Mouse (Mus musculus) T-helper 1 cell (primary cell): ENCODE measurements around the gene Wbp1.

Experiments
- in situ Hi-C: fragments of 300-600 bp; cut with MboI, MseI; formaldehyde crosslinking; loops from one replicate; pipeline ENCODE4 v1.15.1; 2025; ENCODE audit warnings: high pct_unique_total_duplicates

The Wbp1 gene

DNA sequence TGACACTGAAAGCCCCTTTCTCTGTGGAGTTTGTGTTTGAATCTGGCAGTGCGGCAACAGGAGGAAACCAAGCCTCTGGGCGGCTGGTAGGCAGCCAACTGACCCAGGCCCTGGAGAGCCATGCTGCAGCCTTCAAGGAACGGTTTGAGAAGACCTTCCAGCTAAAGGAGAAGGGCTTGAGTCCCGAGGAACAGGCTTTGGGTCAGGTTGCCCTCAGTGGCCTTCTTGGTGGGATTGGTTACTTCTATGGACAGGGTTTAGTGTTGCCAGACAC, 4.3 kb downstream of the Wbp1 start:
- in situ Hi-C loops: no loop called here

DNA sequence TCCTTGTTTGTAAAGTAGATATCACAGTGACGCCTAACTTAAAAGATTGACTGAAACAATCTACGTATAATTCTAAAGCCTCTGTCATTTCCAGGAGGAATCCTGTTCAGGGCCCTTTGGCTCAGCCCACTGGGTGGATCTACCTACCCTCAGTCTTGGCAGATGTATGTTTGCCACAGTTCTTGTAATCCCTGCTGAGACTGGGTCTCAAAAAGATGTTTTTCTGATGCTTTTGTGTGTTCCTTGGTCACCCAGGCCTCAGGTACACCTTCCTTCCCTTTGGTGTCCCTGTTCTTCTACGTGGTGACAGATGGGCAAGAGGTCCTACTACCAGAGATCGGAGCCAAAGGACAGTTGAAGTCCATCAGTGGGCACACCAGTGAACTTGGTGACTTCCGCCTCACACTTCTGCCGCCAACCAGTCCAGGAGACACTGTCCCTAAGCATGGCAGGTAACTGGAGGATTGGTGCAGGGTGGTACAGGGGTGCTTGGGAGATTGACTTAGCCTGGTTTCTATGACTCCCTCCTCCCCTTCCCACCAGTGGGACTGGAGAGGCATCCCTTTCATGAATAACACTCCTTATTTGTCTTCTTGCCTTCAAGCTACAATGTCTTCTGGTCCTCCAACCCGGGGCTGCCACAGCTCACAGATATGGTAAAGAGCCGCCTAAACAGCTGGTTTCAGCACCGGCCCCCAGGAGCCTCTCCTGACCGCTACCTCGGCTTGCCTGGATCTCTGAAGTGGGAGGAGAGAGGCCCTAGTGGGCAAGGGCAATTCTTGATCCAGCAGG, 4.8 kb downstream of the Wbp1 start:
- in situ Hi-C loops: no loop called here

GRCm38 (mm10) chr6:83115682-83116372, 5.5 kb downstream of the Wbp1 start:
- in situ Hi-C loops: no loop called here

- in situ Hi-C loops: no loop called here
These were observed 6.2 kb downstream of the Wbp1 start, which contains the start of gene Mogs for GRCm38 (mm10) chr6:83115011-83115671. Gene Mogs, plus strand, starts transcription at chr6:83115496.

DNA sequence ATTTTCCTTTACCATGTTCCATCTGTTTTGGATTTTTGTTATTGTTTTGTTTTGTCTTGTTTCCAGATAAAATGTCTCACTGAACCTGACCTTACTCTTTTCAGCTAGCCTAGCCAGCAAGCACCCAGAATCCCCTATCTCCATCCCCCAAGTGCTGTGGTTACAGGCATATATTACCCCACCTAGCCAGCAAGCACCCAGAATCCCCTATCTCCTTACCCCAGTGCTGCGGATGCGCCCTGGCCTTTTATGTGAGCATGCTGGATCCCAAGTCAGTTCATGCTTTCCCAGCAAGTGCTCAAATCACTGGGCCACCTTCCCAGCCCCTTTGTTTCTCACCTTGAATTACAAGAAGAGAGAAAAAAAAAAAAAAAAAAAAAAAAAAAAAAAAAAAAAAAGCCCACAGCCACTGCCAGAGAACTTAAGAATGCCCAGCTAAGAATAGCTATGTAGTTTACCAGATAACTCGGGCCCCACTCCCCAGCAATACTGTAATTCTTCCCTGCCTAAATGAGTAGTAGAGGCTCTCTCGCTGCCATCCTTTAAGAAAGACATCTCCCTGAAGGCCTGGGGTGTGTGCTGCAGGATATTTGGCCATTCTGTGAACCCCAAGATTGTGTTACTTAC, 9.7 kb downstream of the Wbp1 start:
- in situ Hi-C loops: no loop called here

GRCm38 (mm10) chr6:83108762-83109668, 12.3 kb downstream of the Wbp1 start, which contains the start of gene Mrpl53:
Gene Mrpl53, plus strand, starts transcription at chr6:83109040.
- in situ Hi-C loops: loop anchor here (5.0 kb wide), 1 partner anchor 48 kb away; the partner anchor contains the start of genes 1700003E16Rik and Wdr54

DNA sequence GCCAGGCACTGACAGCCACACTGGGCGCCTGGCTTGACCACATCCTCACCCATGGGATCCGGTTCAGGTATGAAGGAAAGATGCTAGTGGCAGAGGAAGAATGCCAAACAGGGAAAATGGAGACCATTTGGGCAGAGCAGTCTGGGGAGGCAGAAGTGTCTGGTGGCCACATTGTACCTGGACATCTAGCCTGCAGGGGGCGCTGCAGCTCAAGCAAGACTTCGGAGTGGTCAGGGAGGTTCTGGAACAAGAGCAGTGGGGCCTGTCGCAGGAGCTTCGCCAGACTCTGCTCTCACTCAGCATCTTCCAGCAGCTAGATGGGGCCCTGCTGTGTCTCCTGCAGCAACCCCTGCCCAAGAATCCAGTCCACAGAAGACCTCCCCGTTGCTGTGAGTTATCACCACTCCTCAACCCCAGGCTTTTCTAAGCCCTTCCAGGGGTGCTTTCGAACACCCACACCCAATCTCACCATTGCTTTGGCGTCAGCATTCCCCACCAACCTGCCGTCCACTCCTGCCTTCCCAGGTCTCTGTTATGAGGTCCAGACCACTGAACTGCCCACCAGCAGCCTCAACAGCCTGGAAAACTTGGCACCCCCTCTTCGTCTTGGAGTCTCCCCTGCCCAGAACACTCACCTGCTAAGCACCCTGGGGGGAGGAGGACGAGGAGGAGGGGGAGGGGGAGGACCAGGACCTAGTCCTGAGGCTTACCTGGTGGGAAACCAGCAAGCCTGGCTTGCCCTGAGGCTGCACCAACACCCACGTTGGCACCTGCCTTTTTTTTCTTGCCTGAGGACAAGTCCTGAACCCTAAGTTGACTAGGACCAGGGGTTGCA, 13.6 kb downstream of the Wbp1 start:
- in situ Hi-C loops: loop anchor here (5.0 kb wide), 1 partner anchor 50 kb away; the partner anchor contains the start of genes 1700003E16Rik and Wdr54

DNA sequence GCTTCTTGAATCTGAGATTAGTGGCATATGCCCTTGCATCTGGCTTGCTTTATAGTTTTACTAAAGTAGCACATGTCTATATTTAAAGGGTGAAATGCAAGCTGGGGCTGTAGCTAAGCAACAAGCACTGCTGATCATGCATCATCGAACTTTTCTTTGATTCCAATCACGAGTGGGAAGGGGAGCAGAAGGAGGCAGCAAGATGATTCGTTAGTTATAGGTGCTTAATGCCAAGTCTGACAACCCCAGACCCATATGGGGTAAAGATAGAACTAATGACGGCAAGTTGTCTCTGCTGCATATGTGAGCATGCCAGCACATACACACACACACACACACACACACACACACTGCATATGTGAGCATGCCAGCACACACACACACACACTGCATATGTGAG, 17.2 kb downstream of the Wbp1 start:
- in situ Hi-C loops: loop anchor here (5.0 kb wide), 1 partner anchor 182 kb away; no protein-coding TSS in a partner anchor

- in situ Hi-C loops: loop anchor here (5.0 kb wide), 1 partner anchor 181 kb away; no protein-coding TSS in a partner anchor
These were observed 18.2 kb downstream of the Wbp1 start for GRCm38 (mm10) chr6:83103130-83103650.

GRCm38 (mm10) chr6:83101688-83102556, 19.4 kb downstream of the Wbp1 start:
- in situ Hi-C loops: loop anchor here (5.0 kb wide), 1 partner anchor 180 kb away; no protein-coding TSS in a partner anchor

- in situ Hi-C loops: loop anchor here (5.0 kb wide), 1 partner anchor 179 kb away; no protein-coding TSS in a partner anchor
These were observed 20.1 kb downstream of the Wbp1 start, which contains the start of the genes Ccdc142 and Gm42688 for GRCm38 (mm10) chr6:83101316-83101687. Gene Ccdc142, plus strand, starts transcription at chr6:83101601. Gene Gm42688, plus strand, starts transcription at chr6:83101617.

GRCm38 (mm10) chr6:83098411-83098810, 22.9 kb downstream of the Wbp1 start:
- in situ Hi-C loops: no loop called here

- in situ Hi-C loops: no loop called here
These were observed 25.4 kb downstream of the Wbp1 start for GRCm38 (mm10) chr6:83095968-83096367.

- in situ Hi-C loops: no loop called here
These were observed 28.8 kb downstream of the Wbp1 start for GRCm38 (mm10) chr6:83092416-83093127.

- in situ Hi-C loops: no loop called here
These were observed 33.5 kb downstream of the Wbp1 start for GRCm38 (mm10) chr6:83087926-83088260.

- in situ Hi-C loops: no loop called here
These were observed 34.0 kb downstream of the Wbp1 start for GRCm38 (mm10) chr6:83087205-83087925.
